Mouse (Mus musculus) heart, postnatal 0 days (tissue): ENCODE measurements around the gene 1700029P11Rik. TPM values are rescaled to one million over a fixed set of nuclear protein-coding genes. Genes with fewer than 3 reads are reported as not detected.

Source experiments
- ATAC-seq: fragments of 200-750 bp; cut with Nextera tagmentation; 2 replicates; pipeline ENCODE4 v1.8.0; 2017; ENCODE audit warnings: low read depth, moderate number of reproducible peaks, moderate library complexity; ENCODE audit not compliant: insufficient read depth
- DNase-seq: peaks from one replicate; pipeline ENCODE4 v3.0.0-alpha.2; 2016; ENCODE audit warnings: low spot score
- H3K27ac ChIP-seq: fragments of 300-500 bp; sonication (generic); 2 replicates; pipeline ENCODE4 v1.5.1; 2014; ENCODE audit warnings: low read depth, mild to moderate bottlenecking
- H3K27me3 ChIP-seq: fragments of 300-500 bp; sonication (generic); 2 replicates; pipeline ENCODE4 v1.6.1; 2014; ENCODE audit warnings: low read length, mixed read lengths; ENCODE audit not compliant: control insufficient read depth, insufficient read depth
- H3K36me3 ChIP-seq: fragments of 300-500 bp; sonication (generic); replicated peaks from 2 replicates; pipeline ENCODE4 v1.6.1; 2014; ENCODE audit warnings: low read length, mixed read lengths; ENCODE audit not compliant: control insufficient read depth, insufficient read depth
- H3K4me1 ChIP-seq: fragments of 300-500 bp; sonication (generic); 2 replicates; pipeline ENCODE4 v1.6.1; 2014; ENCODE audit warnings: antibody characterized with exemption; ENCODE audit not compliant: control insufficient read depth, insufficient read depth
- H3K4me2 ChIP-seq: fragments of 300-500 bp; sonication (generic); 2 replicates; pipeline ENCODE4 v1.6.1; 2014; ENCODE audit warnings: low read depth, mild to moderate bottlenecking, low read length, moderate library complexity
- H3K4me3 ChIP-seq: fragments of 300-500 bp; sonication (generic); 2 replicates; pipeline ENCODE4 v1.5.1; 2014; ENCODE audit warnings: low read depth, low read length
- H3K9ac ChIP-seq: fragments of 300-500 bp; sonication (generic); replicated peaks from 2 replicates; pipeline ENCODE4 v1.6.1; 2014; ENCODE audit warnings: low read depth, low read length, mixed read lengths
- H3K9me3 ChIP-seq: fragments of 300-500 bp; sonication (generic); replicated peaks from 2 replicates; pipeline ENCODE4 v1.6.1; 2016; ENCODE audit warnings: low read length; ENCODE audit not compliant: control insufficient read depth
- CTCF ChIP-seq: IDR thresholded peaks from 2 replicates; pipeline ENCODE4 v1.5.1; 2016; ENCODE audit warnings: antibody characterized with exemption, control low read depth, low read depth
- EP300 ChIP-seq: IDR thresholded peaks from 2 replicates; pipeline ENCODE4 v1.6.1; 2016; ENCODE audit warnings: antibody characterized with exemption, low read depth
- WGBS: fragments of 180-500 bp; shearing (Covaris S2); extraction: QIAGEN DNeasy Blood & Tissue Kit; methylation state at CpG from one replicate; pipeline ENCODE4 v1.1.7; 2014; 5-methylcytosine and 5-hydroxymethylcytosine counted together
- polyA plus RNA-seq: library from polyadenylated mRNA; unstranded; fragments of >200 nt; fragmentation: Nextera tagmentation; extraction: Ambion mirVana; gene quantifications from 2 replicates; pipeline ENCODE4 v1.2.1, GENCODE M21; 2015
- total RNA-seq: library from RNA; depleted of rRNA; stranded (reverse); fragments of >200 nt; gene quantifications from 2 replicates; pipeline ENCODE4 v1.2.3, GENCODE M21; 2014; ENCODE audit warnings: low replicate concordance

Gene 1700029P11Rik
- total and polyA plus RNA-seq, 2 experiments from 2014 or later = not detected

DNA sequence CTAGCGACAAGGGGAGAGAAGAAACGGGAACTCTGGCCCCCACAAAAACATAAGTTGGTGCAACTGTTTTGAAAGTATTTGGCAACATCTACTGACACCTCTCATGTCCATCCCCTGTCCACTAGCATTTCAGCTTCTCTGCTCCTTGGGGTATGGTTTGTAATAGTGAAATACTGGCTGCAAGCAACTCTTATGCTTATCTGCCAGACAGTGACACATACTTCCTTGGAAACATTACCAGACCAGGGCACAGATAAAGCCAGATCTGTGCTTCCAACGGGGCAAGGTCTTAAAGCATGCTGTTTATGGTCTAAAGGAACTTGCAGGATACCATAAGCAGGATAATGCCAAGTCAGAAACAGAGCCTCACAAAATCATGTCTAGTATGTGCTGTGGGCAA is 21.4 kb upstream of the 1700029P11Rik start:
- no peak overlapping the region for H3K4me2 ChIP-seq
- DNase-seq = no peak
- 0 out of 2 replicates have a peak, but pooled peaks cover 4% of the 10 kb centered on the region for H3K4me1 ChIP-seq
- no peaks in the 10 kb centered on the region for H3K27me3 ChIP-seq
- 62% methylated on average over 3 of the region's 3 CpGs for WGBS
- no peak overlapping the region for H3K27ac ChIP-seq
- TF ChIP-seq EP300 (no peak), CTCF (no peak)
- no peak overlapping the region for H3K4me3 ChIP-seq
- H3K36me3 ChIP-seq = peaks cover 11% of the 10 kb centered on the region
- H3K9ac ChIP-seq = no peak overlapping the region
- no peaks in the 10 kb centered on the region for H3K9me3 ChIP-seq
- no peak for ATAC-seq

DNA sequence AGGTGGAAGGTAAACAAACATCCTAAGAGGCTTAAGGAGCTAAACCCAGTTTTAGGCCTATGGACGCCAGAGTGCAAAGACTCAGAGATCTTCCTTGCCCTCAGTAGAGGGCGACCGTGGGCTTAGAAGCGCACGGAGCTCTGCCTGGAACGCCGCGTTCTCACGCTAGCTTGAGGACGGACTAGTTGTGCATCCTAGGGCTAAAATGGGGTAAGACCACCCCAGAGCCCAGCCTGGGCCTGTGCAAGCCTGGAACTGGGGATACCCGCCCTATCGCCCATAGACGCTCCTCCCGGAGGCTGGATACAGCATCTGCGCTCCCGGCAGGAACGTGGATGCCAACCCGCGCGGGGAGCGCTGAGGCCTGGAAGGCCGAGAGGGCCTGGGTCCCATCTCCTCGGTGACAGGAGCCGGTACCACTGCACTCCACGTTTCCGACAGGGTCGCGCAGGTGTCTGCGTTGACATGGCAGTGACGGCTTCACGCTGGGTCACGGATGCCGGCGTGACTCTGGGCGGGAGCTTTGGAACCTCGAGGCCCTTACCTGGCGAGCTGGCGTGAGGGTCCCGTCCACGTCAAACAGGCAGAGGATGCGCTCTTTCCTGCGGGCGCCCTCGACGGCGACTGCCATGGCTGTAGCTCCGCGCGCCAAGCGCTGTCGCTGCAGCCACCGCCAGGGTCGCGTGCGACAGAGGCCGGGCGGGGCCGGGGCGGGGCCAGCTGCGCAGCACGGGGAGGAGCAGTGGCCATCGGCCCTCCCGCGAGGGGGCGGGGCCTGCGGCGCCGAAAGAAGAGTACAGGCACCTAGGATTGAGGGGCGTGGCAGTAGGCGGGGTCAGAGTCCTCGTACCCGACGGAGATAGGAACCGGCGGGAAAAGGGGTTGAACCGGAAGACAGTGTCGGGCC is 19.9 kb upstream of the 1700029P11Rik start, which contains the start of gene Pmm1:
TSS of gene Pmm1 (minus strand) at position 760 of the 907 bp plus-strand sequence.
- Histone ChIP-seq H3K27ac (peak within 1 kb of the TSS; percentile 70), H3K4me1 (0 out of 2 replicates have a peak, but pooled peaks cover 4% of the 10 kb centered on the region), H3K4me2 (peak within 1 kb of the TSS; percentile 87), H3K27me3 (no peaks in the 10 kb centered on the region), H3K4me3 (peak within 1 kb of the TSS; percentile 58), H3K9me3 (no peaks in the 10 kb centered on the region), H3K36me3 (peaks cover 7% of the 10 kb centered on the region; the same call in 1 of the 2 replicates), H3K9ac (peak within 1 kb of the TSS; percentile 53)
- peak; percentile 99 for ATAC-seq
- peak; percentile 94 for DNase-seq
- TF ChIP-seq EP300 = peak; percentile 22; the same call in 1 of the 2 replicates
- peak; percentile 71 for TF ChIP-seq CTCF
- WGBS = under 1% methylated on average over 77 of the region's 77 CpGs

DNA sequence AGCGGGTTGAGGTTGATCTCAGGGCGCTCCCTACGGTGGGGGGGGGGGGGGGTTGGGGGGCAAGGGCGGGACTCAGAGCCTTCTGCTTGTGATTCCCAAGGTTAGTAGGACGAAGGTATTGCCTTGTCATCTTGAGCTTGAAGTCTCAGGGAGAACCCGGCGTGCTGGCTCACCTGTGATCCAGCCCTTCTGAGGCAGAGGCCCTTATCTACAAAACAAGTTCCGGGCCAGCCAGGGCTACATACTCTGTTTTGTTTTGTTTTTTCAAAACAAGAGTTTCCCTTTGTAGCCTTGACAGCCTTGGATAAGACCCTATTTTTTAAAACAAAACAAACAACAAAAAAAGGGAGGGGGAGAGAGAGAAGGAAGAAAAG is 19.3 kb upstream of the 1700029P11Rik start:
- DNase-seq (no peak), ATAC-seq (no peak)
- H3K4me1 ChIP-seq = 0 out of 2 replicates have a peak, but pooled peaks cover 4% of the 10 kb centered on the region
- no peaks in the 10 kb centered on the region for H3K27me3 ChIP-seq
- H3K4me2 ChIP-seq = peak overlapping the region; percentile 87
- TF ChIP-seq CTCF (no peak), EP300 (no peak)
- H3K36me3 ChIP-seq = 0 out of 2 replicates have a peak, but pooled peaks cover 1% of the 10 kb centered on the region
- H3K27ac ChIP-seq = no peak overlapping the region
- no peak overlapping the region for H3K9ac ChIP-seq
- WGBS = 1% methylated on average over 8 of the region's 8 CpGs
- no peaks in the 10 kb centered on the region for H3K9me3 ChIP-seq
- peak overlapping the region; percentile 58 for H3K4me3 ChIP-seq

DNA sequence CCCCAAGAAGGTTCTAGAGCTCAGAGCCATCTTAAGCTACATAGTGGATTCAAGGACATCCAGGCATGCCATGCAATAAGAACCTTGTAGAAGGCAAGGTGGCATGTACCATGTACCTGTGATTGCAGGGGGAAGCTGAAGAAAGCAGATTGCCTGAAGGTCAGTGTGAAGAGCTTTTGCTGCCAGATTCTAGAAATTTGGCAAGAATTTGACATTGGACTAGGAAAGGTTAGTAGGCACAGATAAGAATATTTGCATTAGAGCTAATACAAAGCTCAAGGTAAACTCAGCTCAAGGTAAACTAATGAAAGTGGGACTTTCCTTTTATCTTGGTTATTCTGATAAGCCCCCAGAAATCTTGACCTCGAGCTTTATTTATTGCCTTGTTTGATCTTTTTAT is 16.1 kb upstream of the 1700029P11Rik start:
- no peaks in the 10 kb centered on the region for H3K9me3 ChIP-seq
- WGBS = 50% methylated on average over 1 of the region's 1 CpGs
- no peak for TF ChIP-seq CTCF
- no peak for TF ChIP-seq EP300
- no peak overlapping the region for H3K9ac ChIP-seq
- DNase-seq (no peak), ATAC-seq (no peak)
- H3K36me3 ChIP-seq = no peaks in the 10 kb centered on the region
- no peak overlapping the region for H3K4me3 ChIP-seq
- no peak overlapping the region for H3K27ac ChIP-seq
- no peaks in the 10 kb centered on the region for H3K27me3 ChIP-seq
- no peak overlapping the region for H3K4me2 ChIP-seq
- H3K4me1 ChIP-seq = 0 out of 2 replicates have a peak, but pooled peaks cover 4% of the 10 kb centered on the region

DNA sequence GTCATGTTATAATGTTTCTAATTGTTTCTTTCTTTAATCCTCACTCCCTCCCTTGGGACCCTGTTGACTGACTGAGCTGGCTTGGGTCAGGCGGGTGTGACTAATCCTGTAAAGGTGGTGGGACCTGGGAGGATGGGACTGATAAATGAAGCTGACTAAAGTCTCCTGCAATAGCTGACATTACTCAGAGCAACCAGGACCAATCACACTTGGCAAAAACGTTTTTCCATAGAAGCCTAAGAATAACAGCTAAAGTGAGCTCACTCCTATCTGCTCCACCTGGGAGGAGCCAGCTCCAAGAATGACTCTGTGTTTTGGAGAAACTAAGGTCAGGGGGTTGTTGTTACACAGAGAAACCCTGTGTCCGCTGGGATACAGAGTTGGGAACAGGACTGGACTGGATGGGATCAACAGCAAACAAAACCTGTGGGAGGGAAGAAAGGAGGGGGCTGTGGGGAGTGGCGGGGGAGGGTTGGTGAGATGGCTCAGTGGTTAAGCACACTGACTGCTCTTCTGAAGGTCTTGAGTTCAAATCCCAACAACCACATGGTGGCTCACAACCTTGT is 15.3 kb upstream of the 1700029P11Rik start:
- H3K9ac ChIP-seq = no peak overlapping the region
- ATAC-seq (no peak), DNase-seq (no peak)
- no peak overlapping the region for H3K4me3 ChIP-seq
- WGBS = 50% methylated on average over 4 of the region's 4 CpGs
- no peak for TF ChIP-seq EP300
- no peak for TF ChIP-seq CTCF
- H3K27me3 ChIP-seq = no peaks in the 10 kb centered on the region
- no peaks in the 10 kb centered on the region for H3K9me3 ChIP-seq
- H3K4me1 ChIP-seq = 0 out of 2 replicates have a peak, but pooled peaks cover 4% of the 10 kb centered on the region
- no peaks in the 10 kb centered on the region for H3K36me3 ChIP-seq
- H3K4me2 ChIP-seq = no peak overlapping the region
- H3K27ac ChIP-seq = no peak overlapping the region
